Mouse (Mus musculus): ENCODE data around the gene Gm15114.
"Not testable (repeated sequence)": the region's sequence is repeated elsewhere in the genome, so short reads cannot be mapped to it uniquely, and the experiment has no call there.

Gene Gm15114

DNA sequence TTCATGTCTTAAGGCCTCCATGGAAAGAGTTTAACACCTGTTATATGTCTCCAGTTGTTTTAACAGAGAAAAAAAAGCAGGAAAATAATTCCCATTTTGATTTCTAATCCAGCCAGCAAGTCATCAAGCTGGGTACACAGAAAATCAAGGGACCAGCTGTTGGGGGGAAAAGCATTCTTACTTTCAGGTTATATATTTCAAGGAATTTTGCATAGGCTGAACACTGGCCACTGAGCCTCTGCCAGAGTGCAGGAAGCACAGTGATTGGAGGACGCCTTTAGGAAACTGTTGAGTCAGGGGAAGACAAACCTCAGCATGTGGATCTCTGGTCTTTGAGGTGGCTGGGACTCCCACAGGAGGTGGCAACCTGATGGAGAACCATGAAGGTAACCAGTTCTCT, at the start of gene Gm15114:
TSS of gene Gm15114 (plus strand) at position 301 of the 400 bp plus-strand sequence.
- DNase-seq = not testable (repeated sequence)
